Mouse (Mus musculus): Measurements from ENCODE around the gene Hcfc1r1.

DNA sequence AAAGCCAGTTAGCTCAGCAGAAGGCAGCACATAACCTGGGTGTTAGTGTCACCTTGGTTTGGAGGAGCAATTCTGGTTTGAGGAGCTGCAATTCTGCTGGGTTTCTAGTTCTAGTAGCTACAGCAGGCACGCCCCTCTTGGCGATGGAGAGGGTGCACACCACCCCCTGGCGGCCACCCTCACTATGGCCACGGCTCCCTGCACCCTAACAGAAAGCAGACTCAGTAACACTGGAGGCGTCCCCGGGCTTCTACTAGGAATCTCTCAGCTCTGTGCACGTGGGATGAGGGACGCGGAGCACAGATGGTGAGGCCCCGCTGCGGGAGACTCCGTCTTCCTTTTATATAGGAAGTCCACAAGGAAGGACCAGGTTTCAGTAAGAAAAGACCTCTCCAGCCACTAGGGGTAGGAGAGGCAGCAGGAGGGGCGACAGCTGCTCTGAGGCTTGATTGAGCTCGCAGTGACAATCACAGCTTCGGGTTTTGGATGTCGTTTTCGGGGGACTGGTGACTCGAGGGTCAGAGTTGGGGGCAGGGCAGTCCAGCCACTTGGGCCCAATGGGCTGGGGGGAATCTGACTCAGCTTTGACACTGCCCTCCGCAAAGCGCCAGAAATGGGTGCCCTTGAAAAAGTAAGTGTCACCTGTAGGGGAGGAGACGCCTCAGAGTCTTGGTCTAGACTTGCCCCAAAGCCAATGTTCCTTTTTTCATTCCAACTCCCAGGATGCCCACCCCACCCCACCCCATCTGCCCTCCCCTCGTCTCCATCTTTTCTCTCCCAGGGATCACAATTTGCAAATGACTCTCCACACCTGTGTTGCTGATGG, 43.0 kb upstream of the Hcfc1r1 start:
- peak; percentile 86 for TF ChIP-seq CTCF (IDR thresholded peaks at IDR 0.05; ENCODE audit: low read depth)
- no peak for TF ChIP-seq EP300 (IDR thresholded peaks at IDR 0.05; ENCODE audit: low read depth)

Measured in liver, postnatal 0 days (tissue).